Mouse (Mus musculus) B cell, adult 2 months (primary cell): Measurements from ENCODE around the gene Coa4.

Experiments used
- DNase-seq, 2 experiments: peaks; one replicate each; pipeline ENCODE4 v3.0.0; 2022

Gene Coa4

GRCm38 (mm10) chr7:100536804-100537518, at the start of gene Coa4:
Gene Coa4, plus strand, starts transcription at chr7:100537071.
- peak; percentile 84 for DNase-seq

- DNase-seq: no peak
Observed at GRCm38 (mm10) chr7:100487301-100487700, 49.6 kb upstream of the Coa4 start.

GRCm38 (mm10) chr7:100488474-100489048, 48.3 kb upstream of the Coa4 start:
- no peak for DNase-seq

- peak; percentile 34 to 36 for DNase-seq
Observed at GRCm38 (mm10) chr7:100492391-100493116, 44.3 kb upstream of the Coa4 start.

GRCm38 (mm10) chr7:100493117-100493483, 43.8 kb upstream of the Coa4 start, which contains the start of gene Ucp2:
Gene Ucp2, plus strand, starts transcription at chr7:100493337.
- DNase-seq: peak; percentile 99

- DNase-seq: peak; percentile 76
Observed at GRCm38 (mm10) chr7:100493484-100494414, 43.1 kb upstream of the Coa4 start.

- DNase-seq: peak; percentile 64 to 68
Observed at GRCm38 (mm10) chr7:100494415-100494831, 42.4 kb upstream of the Coa4 start.

- peak in 1 of 2 experiments; percentile 39 for DNase-seq
Observed at GRCm38 (mm10) chr7:100495042-100495441, 41.8 kb upstream of the Coa4 start.

GRCm38 (mm10) chr7:100495581-100496251, 41.2 kb upstream of the Coa4 start:
- peak; percentile 86 to 90 for DNase-seq

- DNase-seq: no peak
Observed at GRCm38 (mm10) chr7:100496371-100496770, 40.5 kb upstream of the Coa4 start.

GRCm38 (mm10) chr7:100496791-100497190, 40.1 kb upstream of the Coa4 start:
- no peak for DNase-seq

GRCm38 (mm10) chr7:100497402-100497801, 39.5 kb upstream of the Coa4 start:
- no peak for DNase-seq

GRCm38 (mm10) chr7:100497982-100498381, 38.9 kb upstream of the Coa4 start:
- no peak for DNase-seq

- no peak for DNase-seq
Observed at GRCm38 (mm10) chr7:100499465-100499864, 37.4 kb upstream of the Coa4 start.

GRCm38 (mm10) chr7:100500276-100500977, 36.4 kb upstream of the Coa4 start:
- DNase-seq: peak in 1 of 2 experiments; percentile 32

- DNase-seq: peak; percentile 38 to 42
Observed at GRCm38 (mm10) chr7:100501027-100501843, 35.6 kb upstream of the Coa4 start.

GRCm38 (mm10) chr7:100501844-100502373, 35.0 kb upstream of the Coa4 start:
- DNase-seq: peak; percentile 21 to 34

GRCm38 (mm10) chr7:100502374-100502922, 34.4 kb upstream of the Coa4 start:
- DNase-seq: peak; percentile 42 to 51

- peak; percentile 42 to 52 for DNase-seq
Observed at GRCm38 (mm10) chr7:100503076-100503475, 33.8 kb upstream of the Coa4 start.
